Mouse (Mus musculus) kidney, postnatal 0 days (tissue): Measurements from ENCODE around the gene Xrcc2. TPM values are rescaled to one million over a fixed set of nuclear protein-coding genes. Genes with fewer than 3 reads are reported as not detected.
A peak's percentile ranks its signal among the peaks of the same experiment; 100 is the strongest.
"Not testable (repeated sequence)": the region's sequence is repeated elsewhere in the genome, so short reads cannot be mapped to it uniquely, and the experiment has no call there.

ENCODE experiments used
- ATAC-seq: fragments of 200-750 bp; cut with Nextera tagmentation; replicated peaks from 2 replicates; pipeline ENCODE4 v1.8.0; 2017; ENCODE audit warnings: low read depth, moderate number of reproducible peaks, moderate TSS enrichment, moderate library complexity; ENCODE audit not compliant: low FRiP score
- DNase-seq: peaks from one replicate; pipeline ENCODE4 v3.0.0-alpha.2; 2016; ENCODE audit warnings: low spot score
- H3K27ac ChIP-seq: fragments of 300-500 bp; sonication (generic); 2 replicates; pipeline ENCODE4 v1.5.1; 2014; ENCODE audit warnings: mild to moderate bottlenecking
- H3K27me3 ChIP-seq: fragments of 300-500 bp; sonication (generic); 2 replicates; pipeline ENCODE4 v1.6.1; 2014; ENCODE audit warnings: low read length, mixed read lengths; ENCODE audit not compliant: insufficient read depth
- H3K36me3 ChIP-seq: fragments of 300-500 bp; sonication (generic); 2 replicates; pipeline ENCODE4 v1.6.1; 2014; ENCODE audit warnings: low read length, mixed read lengths; ENCODE audit not compliant: insufficient read depth
- H3K4me1 ChIP-seq: fragments of 300-500 bp; sonication (generic); replicated peaks from 2 replicates; pipeline ENCODE4 v1.6.1; 2014; ENCODE audit warnings: antibody characterized with exemption, low read length, mixed read lengths; ENCODE audit not compliant: insufficient read depth
- H3K4me2 ChIP-seq: fragments of 300-500 bp; sonication (generic); 2 replicates; pipeline ENCODE4 v1.6.1; 2014; ENCODE audit warnings: mild to moderate bottlenecking, low read length, moderate library complexity, mixed read lengths
- H3K4me3 ChIP-seq: fragments of 300-500 bp; sonication (generic); replicated peaks from 2 replicates; pipeline ENCODE4 v1.5.1; 2014; ENCODE audit warnings: low read depth, low read length
- H3K9ac ChIP-seq: fragments of 300-500 bp; sonication (generic); 2 replicates; pipeline ENCODE4 v1.6.1; 2014; ENCODE audit warnings: low read depth, low read length
- H3K9me3 ChIP-seq: fragments of 300-500 bp; sonication (generic); replicated peaks from 2 replicates; pipeline ENCODE4 v1.6.1; 2016; ENCODE audit warnings: low read length, inconsistent platforms, mixed read lengths
- CTCF ChIP-seq: IDR thresholded peaks from 2 replicates; pipeline ENCODE4 v1.5.1; 2016; ENCODE audit warnings: antibody characterized with exemption, low read depth, mild to moderate bottlenecking, moderate library complexity
- WGBS: fragments of 180-500 bp; shearing (Covaris S2); extraction: QIAGEN DNeasy Blood & Tissue Kit; methylation state at CpG from one replicate; pipeline ENCODE4 v1.1.7; 2014; 5-methylcytosine and 5-hydroxymethylcytosine counted together
- polyA plus RNA-seq: library from polyadenylated mRNA; unstranded; fragments of >200 nt; fragmentation: Nextera tagmentation; extraction: Ambion mirVana; gene quantifications from 2 replicates; pipeline ENCODE4 v1.2.1, GENCODE M21; 2015

Xrcc2 gene
- polyA plus RNA-seq, 1 experiment from 2014 or later = 3.6 TPM

- no peak for DNase-seq
- ATAC-seq = no peak
- no peak for TF ChIP-seq CTCF
- Histone ChIP-seq H3K4me3 (no peak overlapping the region), H3K9ac (no peak overlapping the region), H3K36me3 (no peaks in the 10 kb centered on the region), H3K27ac (no peak overlapping the region), H3K4me1 (no peaks in the 10 kb centered on the region), H3K4me2 (no peak overlapping the region), H3K27me3 (no peaks in the 10 kb centered on the region), H3K9me3 (no peaks in the 10 kb centered on the region)
These were observed 42.3 kb upstream of the Xrcc2 start for GRCm38 (mm10) chr5:25747904-25748303.

GRCm38 (mm10) chr5:25738902-25739301 lies 33.3 kb upstream of the Xrcc2 start:
- ATAC-seq, H3K4me3 ChIP-seq, H3K27ac ChIP-seq, H3K9me3 ChIP-seq, DNase-seq, H3K27me3 ChIP-seq, H3K9ac ChIP-seq, H3K4me1 ChIP-seq, H3K36me3 ChIP-seq, H3K4me2 ChIP-seq: not testable (repeated sequence)
- WGBS = 81% methylated on average over 1 of the region's 1 CpGs

- H3K27ac ChIP-seq = no peak overlapping the region
- no peak for ATAC-seq
- no peak overlapping the region for H3K9ac ChIP-seq
- no peak overlapping the region for H3K4me3 ChIP-seq
- DNase-seq = no peak
- no peaks in the 10 kb centered on the region for H3K4me1 ChIP-seq
- H3K27me3 ChIP-seq = no peaks in the 10 kb centered on the region
- no peak overlapping the region for H3K4me2 ChIP-seq
- TF ChIP-seq CTCF = no peak
- 46% methylated on average over 3 of the region's 3 CpGs for WGBS
- H3K9me3 ChIP-seq = no peaks in the 10 kb centered on the region
- no peaks in the 10 kb centered on the region for H3K36me3 ChIP-seq
These were observed 32.8 kb upstream of the Xrcc2 start for GRCm38 (mm10) chr5:25738448-25738847.

GRCm38 (mm10) chr5:25735861-25736260 lies 30.2 kb upstream of the Xrcc2 start:
- no peaks in the 10 kb centered on the region for H3K27me3 ChIP-seq
- H3K4me3 ChIP-seq = no peak overlapping the region
- no peak overlapping the region for H3K9ac ChIP-seq
- DNase-seq (no peak), ATAC-seq (no peak)
- TF ChIP-seq CTCF = no peak
- no peaks in the 10 kb centered on the region for H3K4me1 ChIP-seq
- H3K9me3 ChIP-seq = no peaks in the 10 kb centered on the region
- 78% methylated on average over 2 of the region's 2 CpGs for WGBS
- H3K36me3 ChIP-seq = no peaks in the 10 kb centered on the region
- H3K27ac ChIP-seq = no peak overlapping the region
- H3K4me2 ChIP-seq = no peak overlapping the region

- 7% methylated on average over 1 of the region's 1 CpGs for WGBS
These were observed 28.7 kb upstream of the Xrcc2 start for GRCm38 (mm10) chr5:25734318-25734717.

GRCm38 (mm10) chr5:25724134-25724675 lies 18.6 kb upstream of the Xrcc2 start:
- Histone ChIP-seq H3K9me3 (no peaks in the 10 kb centered on the region), H3K36me3 (no peaks in the 10 kb centered on the region)

More at GRCm38 (mm10) chr5:25734318-25734717, 28.7 kb upstream of the Xrcc2 start:
- DNase-seq (peak; percentile 57), ATAC-seq (no peak)
- H3K4me1 ChIP-seq = no peaks in the 10 kb centered on the region
- no peak overlapping the region for H3K9ac ChIP-seq
- H3K36me3 ChIP-seq = no peaks in the 10 kb centered on the region
- no peak overlapping the region for H3K4me3 ChIP-seq
- no peaks in the 10 kb centered on the region for H3K27me3 ChIP-seq
- TF ChIP-seq CTCF = peak; percentile 84
- no peaks in the 10 kb centered on the region for H3K9me3 ChIP-seq
- H3K27ac ChIP-seq = no peak overlapping the region
- H3K4me2 ChIP-seq = no peak overlapping the region

GRCm38 (mm10) chr5:25723016-25723415 lies 17.4 kb upstream of the Xrcc2 start:
- no peaks in the 10 kb centered on the region for H3K36me3 ChIP-seq
- H3K27me3 ChIP-seq = no peaks in the 10 kb centered on the region
- no peak overlapping the region for H3K27ac ChIP-seq
- no peak overlapping the region for H3K9ac ChIP-seq
- no peaks in the 10 kb centered on the region for H3K4me1 ChIP-seq
- WGBS = 78% methylated on average over 2 of the region's 2 CpGs
- no peak overlapping the region for H3K4me3 ChIP-seq
- TF ChIP-seq CTCF = no peak
- ATAC-seq (no peak), DNase-seq (no peak)
- H3K4me2 ChIP-seq = no peak overlapping the region
- H3K9me3 ChIP-seq = no peaks in the 10 kb centered on the region

More at GRCm38 (mm10) chr5:25724134-25724675, 18.6 kb upstream of the Xrcc2 start:
- no peak for ATAC-seq
- Histone ChIP-seq H3K27ac (no peak overlapping the region), H3K4me1 (no peaks in the 10 kb centered on the region), H3K27me3 (no peaks in the 10 kb centered on the region), H3K4me3 (no peak overlapping the region), H3K9ac (no peak overlapping the region), H3K4me2 (no peak overlapping the region)
- 64% methylated on average over 1 of the region's 1 CpGs for WGBS
- no peak for TF ChIP-seq CTCF
- DNase-seq = no peak
